Mouse (Mus musculus) olfactory bulb, adult 2 months (tissue): ENCODE results near the gene Gpr19.

Experiments
- CTCF ChIP-seq: fragments of 200-500 bp; IDR thresholded peaks from 2 replicates; pipeline ENCODE4 v1.5.1; 2012; ENCODE audit warnings: low read depth, mild to moderate bottlenecking, low read length, moderate library complexity; ENCODE audit not compliant: insufficient read depth
- POLR2A ChIP-seq: fragments of 200-500 bp; IDR thresholded peaks from 2 replicates; pipeline ENCODE4 v1.6.1; 2012; ENCODE audit warnings: mild to moderate bottlenecking, low read depth, low read length, moderate library complexity; ENCODE audit not compliant: insufficient read depth

DNA sequence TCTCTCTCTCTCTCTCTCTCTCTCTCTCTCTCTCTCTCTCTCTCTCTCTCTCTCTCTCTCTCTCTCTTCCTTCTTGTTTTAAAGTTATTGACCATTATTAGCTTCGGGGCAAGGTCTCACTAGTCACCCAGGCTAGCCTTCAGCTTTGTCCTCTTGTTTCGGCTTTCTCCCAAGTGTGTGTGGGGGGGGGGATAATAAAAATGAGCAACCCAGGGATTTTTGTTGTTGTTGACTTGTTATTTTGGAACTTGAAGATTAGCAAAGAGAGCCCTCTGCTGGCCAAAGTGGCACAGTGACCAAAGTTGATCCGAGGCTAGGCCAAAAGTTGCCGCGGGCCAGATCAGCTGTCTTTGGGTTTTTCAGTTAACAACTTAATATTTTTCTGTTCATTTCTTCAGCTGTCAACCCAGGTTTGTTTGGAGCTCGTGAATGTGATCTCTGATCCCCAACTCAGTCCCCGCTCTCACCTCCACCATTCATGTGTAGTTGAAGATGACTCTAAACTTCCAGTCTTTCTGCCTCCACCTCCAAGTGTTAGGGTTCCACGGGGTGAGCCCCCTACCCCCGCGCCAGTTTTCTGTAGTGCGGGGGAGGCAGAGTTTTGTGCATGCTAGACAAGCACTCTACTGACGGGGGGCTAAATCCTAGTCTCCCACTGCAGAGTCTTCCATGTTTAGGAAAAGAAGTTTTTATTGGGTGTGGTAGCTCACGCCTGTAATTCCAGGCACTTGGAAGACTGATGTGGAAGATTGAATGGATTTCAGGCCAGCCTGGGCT, 49.1 kb upstream of the Gpr19 start:
- TF ChIP-seq CTCF (peak; percentile 48; the same call in 1 of the 2 replicates), POLR2A (no peak)
